Mouse (Mus musculus): ENCODE measurements around the gene Ccm2.

DNA sequence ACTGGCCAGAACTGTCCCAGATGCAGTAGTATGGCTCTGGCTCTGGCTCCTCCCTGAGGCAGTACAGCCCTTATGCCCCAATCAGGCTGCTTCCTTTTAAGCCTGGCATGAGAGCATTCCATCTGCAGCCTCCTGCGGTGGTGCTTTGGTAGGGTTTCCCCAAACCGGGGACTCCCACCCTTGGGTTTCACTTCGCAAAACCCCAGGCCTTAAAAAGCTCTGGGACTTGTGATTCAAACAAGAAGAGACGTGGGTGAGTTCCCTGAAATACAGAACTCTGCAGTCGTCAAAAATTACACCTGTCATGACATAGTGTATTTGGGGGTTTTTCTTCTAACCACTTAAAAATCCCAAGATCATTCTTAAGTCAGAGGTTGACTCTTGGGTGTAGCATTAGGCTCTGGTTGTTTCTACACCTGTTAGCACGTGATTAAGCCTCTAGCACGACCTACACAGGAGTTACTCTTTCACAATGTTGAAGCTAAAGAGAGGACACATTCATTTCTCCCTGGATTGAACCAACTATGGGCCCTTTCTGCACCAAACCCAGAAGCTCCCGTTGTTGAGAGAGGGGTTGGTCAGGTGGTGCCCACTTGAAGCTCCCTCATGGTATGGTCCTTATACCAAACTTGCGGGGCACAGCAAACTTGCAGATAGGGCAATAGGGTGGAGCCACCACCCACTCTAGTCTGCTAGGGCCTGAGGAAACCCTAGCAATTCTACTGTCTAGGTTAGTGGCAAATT is 23.7 kb upstream of the Ccm2 start:
- no peak for TF ChIP-seq CTCF (IDR thresholded peaks at IDR 0.05; ENCODE audit: control insufficient read depth, insufficient read depth, low read length)
- TF ChIP-seq POLR2A (IDR thresholded peaks at IDR 0.05; ENCODE audit: borderline replicate concordance, control insufficient read depth, low read depth, low read length) = no peak
